Mouse (Mus musculus) kidney, postnatal 0 days (tissue): Measurements from ENCODE around the gene Rpl22. TPM values are rescaled to one million over a fixed set of nuclear protein-coding genes. Genes with fewer than 3 reads are reported as not detected.
A peak's percentile ranks its signal among the peaks of the same experiment; 100 is the strongest.

ENCODE experiments used
- ATAC-seq: fragments of 200-750 bp; cut with Nextera tagmentation; replicated peaks from 2 replicates; pipeline ENCODE4 v1.8.0; 2017; ENCODE audit warnings: low read depth, moderate number of reproducible peaks, moderate TSS enrichment, moderate library complexity; ENCODE audit not compliant: low FRiP score
- DNase-seq: peaks from one replicate; pipeline ENCODE4 v3.0.0-alpha.2; 2016; ENCODE audit warnings: low spot score
- H3K27ac ChIP-seq: fragments of 300-500 bp; sonication (generic); 2 replicates; pipeline ENCODE4 v1.5.1; 2014; ENCODE audit warnings: mild to moderate bottlenecking
- H3K27me3 ChIP-seq: fragments of 300-500 bp; sonication (generic); 2 replicates; pipeline ENCODE4 v1.6.1; 2014; ENCODE audit warnings: low read length, mixed read lengths; ENCODE audit not compliant: insufficient read depth
- H3K36me3 ChIP-seq: fragments of 300-500 bp; sonication (generic); 2 replicates; pipeline ENCODE4 v1.6.1; 2014; ENCODE audit warnings: low read length, mixed read lengths; ENCODE audit not compliant: insufficient read depth
- H3K4me1 ChIP-seq: fragments of 300-500 bp; sonication (generic); replicated peaks from 2 replicates; pipeline ENCODE4 v1.6.1; 2014; ENCODE audit warnings: antibody characterized with exemption, low read length, mixed read lengths; ENCODE audit not compliant: insufficient read depth
- H3K4me2 ChIP-seq: fragments of 300-500 bp; sonication (generic); 2 replicates; pipeline ENCODE4 v1.6.1; 2014; ENCODE audit warnings: mild to moderate bottlenecking, low read length, moderate library complexity, mixed read lengths
- H3K4me3 ChIP-seq: fragments of 300-500 bp; sonication (generic); replicated peaks from 2 replicates; pipeline ENCODE4 v1.5.1; 2014; ENCODE audit warnings: low read depth, low read length
- H3K9ac ChIP-seq: fragments of 300-500 bp; sonication (generic); 2 replicates; pipeline ENCODE4 v1.6.1; 2014; ENCODE audit warnings: low read depth, low read length
- H3K9me3 ChIP-seq: fragments of 300-500 bp; sonication (generic); replicated peaks from 2 replicates; pipeline ENCODE4 v1.6.1; 2016; ENCODE audit warnings: low read length, inconsistent platforms, mixed read lengths
- CTCF ChIP-seq: IDR thresholded peaks from 2 replicates; pipeline ENCODE4 v1.5.1; 2016; ENCODE audit warnings: antibody characterized with exemption, low read depth, mild to moderate bottlenecking, moderate library complexity
- WGBS: fragments of 180-500 bp; shearing (Covaris S2); extraction: QIAGEN DNeasy Blood & Tissue Kit; methylation state at CpG from one replicate; pipeline ENCODE4 v1.1.7; 2014; 5-methylcytosine and 5-hydroxymethylcytosine counted together
- polyA plus RNA-seq: library from polyadenylated mRNA; unstranded; fragments of >200 nt; fragmentation: Nextera tagmentation; extraction: Ambion mirVana; gene quantifications from 2 replicates; pipeline ENCODE4 v1.2.1, GENCODE M21; 2015

Gene Rpl22
- polyA plus RNA-seq, 1 experiment from 2014 or later, result 527 TPM

GRCm38 (mm10) chr4:152283186-152283950, 42.2 kb upstream of the Rpl22 start:
- TF ChIP-seq CTCF, result peak; percentile 93
- peak overlapping the region; percentile 1; the same call in 1 of the 2 replicates for H3K4me3 ChIP-seq
- peak overlapping the region; percentile 46 for H3K4me2 ChIP-seq
- no peak overlapping the region for H3K9ac ChIP-seq
- DNase-seq, result peak; percentile 87
- peaks cover 58% of the 10 kb centered on the region for H3K27me3 ChIP-seq
- 0 out of 2 replicates have a peak, but pooled peaks cover 5% of the 10 kb centered on the region for H3K4me1 ChIP-seq
- no peak overlapping the region for H3K27ac ChIP-seq
- H3K36me3 ChIP-seq, result no peaks in the 10 kb centered on the region
- 7% methylated on average over 70 of the region's 70 CpGs for WGBS
- ATAC-seq, result peak; percentile 72
- no peaks in the 10 kb centered on the region for H3K9me3 ChIP-seq

DNA sequence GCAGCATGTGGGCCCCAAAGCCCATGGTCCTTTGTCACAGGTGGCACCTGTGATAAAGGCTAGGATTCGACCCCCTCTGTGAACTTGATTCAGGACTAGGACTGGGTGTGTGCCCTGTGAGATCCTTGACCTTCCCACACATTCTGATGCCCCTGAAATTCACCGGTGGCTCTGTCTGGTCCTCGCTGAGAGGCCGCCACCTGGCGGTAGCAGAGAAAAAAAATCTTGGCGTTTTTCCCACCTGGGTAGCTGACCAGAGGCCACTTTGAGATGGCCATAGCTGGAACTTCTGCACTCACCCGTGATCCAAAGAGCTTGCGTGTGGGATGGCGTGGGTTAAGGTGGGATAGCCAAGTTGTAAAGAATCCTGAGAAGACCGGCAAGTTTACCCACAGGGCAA, 40.0 kb upstream of the Rpl22 start:
- WGBS, result 3% methylated on average over 10 of the region's 10 CpGs
- no peak overlapping the region for H3K27ac ChIP-seq
- ATAC-seq (no peak), DNase-seq (peak; percentile 76)
- H3K36me3 ChIP-seq, result no peaks in the 10 kb centered on the region
- TF ChIP-seq CTCF, result peak; percentile 78
- no peak overlapping the region for H3K4me3 ChIP-seq
- H3K9me3 ChIP-seq, result no peaks in the 10 kb centered on the region
- H3K4me2 ChIP-seq, result no peak overlapping the region
- H3K27me3 ChIP-seq, result peaks cover 73% of the 10 kb centered on the region
- H3K9ac ChIP-seq, result no peak overlapping the region
- H3K4me1 ChIP-seq, result 0 out of 2 replicates have a peak, but pooled peaks cover 5% of the 10 kb centered on the region

- H3K9me3 ChIP-seq, result no peaks in the 10 kb centered on the region
- no peak overlapping the region for H3K4me2 ChIP-seq
- no peaks in the 10 kb centered on the region for H3K36me3 ChIP-seq
- H3K4me1 ChIP-seq, result 0 out of 2 replicates have a peak, but pooled peaks cover 5% of the 10 kb centered on the region
- WGBS, result 2% methylated on average over 31 of the region's 32 CpGs
- TF ChIP-seq CTCF, result no peak
- H3K27ac ChIP-seq, result no peak overlapping the region
- no peak for ATAC-seq
- no peak overlapping the region for H3K4me3 ChIP-seq
- peaks cover 80% of the 10 kb centered on the region for H3K27me3 ChIP-seq
- DNase-seq, result no peak
- no peak overlapping the region for H3K9ac ChIP-seq
These were observed 39.4 kb upstream of the Rpl22 start for GRCm38 (mm10) chr4:152286183-152286582.

- 4% methylated on average over 26 of the region's 26 CpGs for WGBS
- no peak overlapping the region for H3K4me3 ChIP-seq
- ATAC-seq, result no peak; the same call in 1 of the 2 replicates
These were observed 38.7 kb upstream of the Rpl22 start for GRCm38 (mm10) chr4:152286887-152287286.

GRCm38 (mm10) chr4:152287317-152288120, 38.0 kb upstream of the Rpl22 start:
- Histone ChIP-seq H3K4me2 (no peak overlapping the region), H3K4me1 (peaks cover 8% of the 10 kb centered on the region; the same call in 1 of the 2 replicates), H3K27ac (no peak overlapping the region), H3K27me3 (peaks cover 81% of the 10 kb centered on the region), H3K36me3 (no peaks in the 10 kb centered on the region), H3K9ac (no peak overlapping the region), H3K9me3 (no peaks in the 10 kb centered on the region), H3K4me3 (no peak overlapping the region)
- no peak for ATAC-seq
- 10% methylated on average over 19 of the region's 19 CpGs for WGBS
- no peak for TF ChIP-seq CTCF
- DNase-seq, result no peak

More at GRCm38 (mm10) chr4:152286887-152287286, 38.7 kb upstream of the Rpl22 start:
- Histone ChIP-seq H3K4me1 (0 out of 2 replicates have a peak, but pooled peaks cover 5% of the 10 kb centered on the region), H3K9ac (no peak overlapping the region), H3K9me3 (no peaks in the 10 kb centered on the region), H3K27ac (no peak overlapping the region), H3K27me3 (peaks cover 85% of the 10 kb centered on the region), H3K36me3 (no peaks in the 10 kb centered on the region), H3K4me2 (no peak overlapping the region)
- no peak for TF ChIP-seq CTCF
- peak; percentile 71 for DNase-seq

- Histone ChIP-seq H3K27ac (no peak overlapping the region), H3K27me3 (peaks cover 72% of the 10 kb centered on the region), H3K36me3 (no peaks in the 10 kb centered on the region), H3K4me1 (peaks cover 5% of the 10 kb centered on the region; the same call in 1 of the 2 replicates), H3K9ac (no peak overlapping the region), H3K4me3 (no peak overlapping the region), H3K9me3 (no peaks in the 10 kb centered on the region), H3K4me2 (no peak overlapping the region)
- WGBS, result 46% methylated on average over 18 of the region's 18 CpGs
- DNase-seq, result no peak
- no peak for ATAC-seq
- TF ChIP-seq CTCF, result no peak
These were observed 37.1 kb upstream of the Rpl22 start for GRCm38 (mm10) chr4:152288398-152288945.
